Mouse (Mus musculus) kidney, adult 2 months (tissue): ENCODE data around the gene Nt5dc1.

Experiments used
- CTCF ChIP-seq: fragments of 200-500 bp; conservative IDR thresholded peaks from 2 replicates; pipeline ENCODE4 v1.5.1; 2011; ENCODE audit warnings: low read depth, mild to moderate bottlenecking, control low read depth, low read length, moderate library complexity, mixed read lengths; ENCODE audit not compliant: insufficient read depth, insufficient read length
- POLR2A ChIP-seq: fragments of 200-500 bp; IDR thresholded peaks from one replicate; pipeline ENCODE4 v1.6.1; 2011; ENCODE audit warnings: low read depth, low read length, control low read depth

DNA sequence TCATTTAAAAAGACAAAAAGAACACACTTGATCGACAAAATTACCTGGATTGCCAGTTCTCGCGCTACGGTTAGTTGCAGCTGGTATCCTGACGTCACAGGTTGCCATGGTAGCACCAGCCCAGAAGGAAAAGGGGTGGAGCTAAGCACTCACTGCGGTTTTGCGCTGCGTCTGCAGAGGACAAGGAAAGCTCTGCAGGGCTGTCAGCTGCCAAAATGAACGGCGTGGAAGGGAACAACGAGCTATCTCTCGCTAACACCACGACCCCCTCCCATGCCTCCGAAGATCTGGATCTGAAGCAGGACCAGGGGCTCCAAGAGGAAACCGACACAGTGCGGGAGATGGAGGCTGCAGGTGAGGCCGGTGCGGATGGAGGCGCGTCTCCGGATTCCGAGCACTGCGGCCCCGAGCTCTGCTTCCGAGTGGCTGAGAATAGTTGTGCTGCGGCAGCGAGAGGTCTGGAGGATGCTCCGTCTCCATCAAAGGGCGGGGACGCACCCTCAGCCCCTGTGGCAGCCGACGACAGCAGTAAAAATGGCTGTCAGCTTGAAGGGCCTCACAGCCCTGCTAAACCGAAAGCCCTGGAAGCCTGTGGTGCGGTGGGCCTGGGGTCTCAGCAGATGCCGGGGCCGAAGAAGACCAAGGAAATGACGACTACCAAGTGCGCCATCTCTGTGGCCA is 120.9 kb downstream of the Nt5dc1 start, which contains the start of gene Tspyl4:
- no peak for TF ChIP-seq CTCF
- TF ChIP-seq POLR2A = peak; percentile 59
